8 mouse cellular contexts compared by ENCODE assay signal in genomic region chr4:155491529-155492130, GRCm38 (mm10). TPM values are rescaled to one million over a fixed set of nuclear protein-coding genes. Genes with fewer than 3 reads are reported as not detected.
DNase-seq lines count a peak whose midpoint lies in the region; ATAC-seq and TF ChIP-seq lines count a peak whose summit lies in the region.

No protein-coding gene starts in this region.

- H3K27ac ChIP-seq in cortical plate, adult 2 months (ENCODE audit: insufficient read depth, low read length) = peak overlapping the region; percentile 88
- peak overlapping the region; percentile 96 for H3K27ac ChIP-seq in hindbrain, embryonic 12.5 days
- H3K27ac ChIP-seq in macrophage = peak overlapping the region; percentile 73

- H3K9ac ChIP-seq in hindbrain, embryonic 12.5 days = peak overlapping the region; percentile 100

- H3K4me1 ChIP-seq in lung, adult 2 months (ENCODE audit: control insufficient read depth, insufficient read depth, low read length) = peaks cover 41% of the 10 kb centered on the region
- H3K4me1 ChIP-seq in cortical plate, adult 2 months (ENCODE audit: control insufficient read depth, insufficient read depth, low read length) = no peaks in the 10 kb centered on the region; the same call in 1 of the 2 replicates
- peaks cover 48% of the 10 kb centered on the region for H3K4me1 ChIP-seq in hindbrain, embryonic 12.5 days

- H3K4me2 ChIP-seq in hindbrain, embryonic 12.5 days (replicated peaks) = peak overlapping the region; percentile 78

- H3K4me3 ChIP-seq in lung, adult 2 months (replicated peaks; ENCODE audit: extremely low read depth, low read depth, low read length) = peak overlapping the region; percentile 77
- peak overlapping the region; percentile 85 for H3K4me3 ChIP-seq in cortical plate, adult 2 months (ENCODE audit: insufficient read depth, low read length)
- peak overlapping the region; percentile 99 for H3K4me3 ChIP-seq in hindbrain, embryonic 12.5 days
- peak overlapping the region; percentile 77 for H3K4me3 ChIP-seq in macrophage (ENCODE audit: inconsistent target)

- no peak for DNase-seq in lung, adult 2 months
- DNase-seq in lung, postnatal 4 days = no peak
- peak; percentile 69 for DNase-seq in yolk sac, embryonic 10.5 days (ENCODE audit: low spot score)
- DNase-seq in kidney, adult 11 months = no peak

- TF ChIP-seq POLR2A in lung, adult 2 months (IDR thresholded peaks at IDR 0.05; ENCODE audit: borderline replicate concordance, extremely low read depth, low read depth, low read length) = no peak
- no peak for TF ChIP-seq POLR2A in cortical plate, adult 2 months (IDR thresholded peaks at IDR 0.05; ENCODE audit: extremely low read depth, insufficient read depth, low read length)

- peak; percentile 59 for ATAC-seq in hindbrain, embryonic 12.5 days (ENCODE audit: low FRiP score)
- ATAC-seq in monocyte, adult 5-6 weeks (replicated peaks; ENCODE audit: insufficient number of reproducible peaks, low FRiP score, low TSS enrichment, poor library complexity, severe bottlenecking) = no peak

- TF ChIP-seq CTCF in lung, adult 2 months (IDR thresholded peaks at IDR 0.05; ENCODE audit: insufficient read depth, low read length) = no peak
- no peak for TF ChIP-seq CTCF in cortical plate, adult 2 months (IDR thresholded peaks at IDR 0.05; ENCODE audit: extremely low read depth, insufficient read depth, low read length)

- H3K9me3 ChIP-seq in hindbrain, embryonic 12.5 days (replicated peaks) = no peaks in the 10 kb centered on the region

- under 1% methylated on average over 53 of the region's 54 CpGs for WGBS in lung, adult 2 months
- WGBS in hindbrain, embryonic 12.5 days = under 1% methylated on average over 41 of the region's 54 CpGs
- 1% methylated on average over 50 of the region's 54 CpGs for WGBS in macrophage (ENCODE audit: missing documents)

- H3K27me3 ChIP-seq in hindbrain, embryonic 12.5 days = no peaks in the 10 kb centered on the region

- H3K36me3 ChIP-seq in hindbrain, embryonic 12.5 days = no peaks in the 10 kb centered on the region
- no peaks in the 10 kb centered on the region for H3K36me3 ChIP-seq in macrophage (ENCODE audit: inconsistent target)

- H3K79me2 ChIP-seq in macrophage (ENCODE audit: inconsistent target) = peaks cover 65% of the 10 kb centered on the region

RNA-seq across cellular contexts. Expression of gene Gnb1, which starts 0.5 kb away (rescaled TPM):
- 683 and 872 TPM in 2 replicates for polyA plus RNA-seq in lung, adult 2 months (2012; rRNA removed)
- 725 and 733 TPM in 2 replicates for polyA plus RNA-seq in cortical plate, adult 2 months (2012; rRNA removed)
- polyA plus RNA-seq in hindbrain, embryonic 12.5 days (2016; fragmentation: Nextera tagmentation; extraction: Ambion mirVana) = 757 and 772 TPM in 2 replicates
- 100 to 1,000 TPM; 129 to 332 (median 233) TPM for total RNA-seq in macrophage (2018; cell fraction: chromatin; rRNA removed)
- 100 to 1,000 TPM; 274 to 542 (median 359) TPM for total RNA-seq in macrophage (2018; cell fraction: cytosol; rRNA removed)
- 100 to 1,000 TPM; 160 to 375 (median 290) TPM for total RNA-seq in macrophage (2018; cell fraction: nucleus; rRNA removed)
- polyA plus RNA-seq in macrophage (2018) = 216 to 287 TPM (median 286 TPM) in 3 replicates
- total RNA-seq in monocyte, adult 5-6 weeks (2017) = 150 to 269 TPM (median 199 TPM) in 3 replicates

RNA-seq across cellular contexts. Expression of gene Tmem52, which starts 22.7 kb away (rescaled TPM):
- 3.5 and 5.2 TPM in 2 replicates for polyA plus RNA-seq in lung, adult 2 months (2012; rRNA removed)
- polyA plus RNA-seq in cortical plate, adult 2 months (2012; rRNA removed) = 2.1 and 2.7 TPM in 2 replicates
- not detected in 2 replicates for polyA plus RNA-seq in hindbrain, embryonic 12.5 days (2016; fragmentation: Nextera tagmentation; extraction: Ambion mirVana)
- not detected for total RNA-seq in macrophage (2018; cell fraction: chromatin; rRNA removed)
- not detected for total RNA-seq in macrophage (2018; cell fraction: cytosol; rRNA removed)
- total RNA-seq in macrophage (2018; cell fraction: nucleus; rRNA removed) = not detected
- not detected in 3 replicates for polyA plus RNA-seq in macrophage (2018)
- not detected in 3 replicates for total RNA-seq in monocyte, adult 5-6 weeks (2017)
